Mouse (Mus musculus) thymus, adult 2 months (tissue): ENCODE results near the gene Rims4. TPM values are rescaled to one million over a fixed set of nuclear protein-coding genes. Genes with fewer than 3 reads are reported as not detected.

ENCODE experiments used
- DNase-seq: peaks from one replicate; pipeline ENCODE4 v3.0.0; 2021
- H3K27ac ChIP-seq: fragments of 200-500 bp; 2 replicates; pipeline ENCODE4 v1.5.1; 2012; ENCODE audit warnings: low read length, control low read depth; ENCODE audit not compliant: control insufficient read depth, insufficient read depth
- H3K27me3 ChIP-seq: fragments of 200-500 bp; 2 replicates; pipeline ENCODE4 v1.6.1; 2012; ENCODE audit warnings: mild to moderate bottlenecking, low read length, moderate library complexity, mixed read lengths; ENCODE audit not compliant: control insufficient read depth, insufficient read depth
- H3K36me3 ChIP-seq: fragments of 200-500 bp; 2 replicates; pipeline ENCODE4 v1.6.1; 2012; ENCODE audit warnings: mild to moderate bottlenecking, low read length, moderate library complexity; ENCODE audit not compliant: control insufficient read depth, insufficient read depth
- H3K4me1 ChIP-seq: fragments of 200-500 bp; replicated peaks from 2 replicates; pipeline ENCODE4 v1.6.1; 2012; ENCODE audit warnings: low read length; ENCODE audit not compliant: control insufficient read depth, insufficient read depth
- H3K4me3 ChIP-seq: fragments of 200-500 bp; 2 replicates; pipeline ENCODE4 v1.5.1; 2012; ENCODE audit warnings: mild to moderate bottlenecking, low read length, control low read depth, moderate library complexity; ENCODE audit not compliant: control insufficient read depth, insufficient read depth
- CTCF ChIP-seq: fragments of 200-500 bp; IDR thresholded peaks from 2 replicates; pipeline ENCODE4 v1.5.1; 2012; ENCODE audit warnings: mild to moderate bottlenecking, control low read depth, low read length, moderate library complexity, borderline replicate concordance; ENCODE audit not compliant: control insufficient read depth, poor library complexity, insufficient read depth; ENCODE audit errors: extremely low read depth
- POLR2A ChIP-seq: fragments of 200-500 bp; IDR thresholded peaks from 2 replicates; pipeline ENCODE4 v1.6.1; 2012; ENCODE audit warnings: mild to moderate bottlenecking, low read length, control low read depth, moderate library complexity; ENCODE audit not compliant: control insufficient read depth, poor library complexity, insufficient read depth; ENCODE audit errors: extremely low read depth
- WGBS: fragments of 180-500 bp; shearing (Covaris S2); methylation state at CpG from one replicate; pipeline ENCODE4 v1.1.7; 2018; 5-methylcytosine and 5-hydroxymethylcytosine counted together
- polyA plus RNA-seq: library from polyadenylated mRNA; depleted of rRNA; stranded (reverse); fragments of >200 nt; gene quantifications from 2 replicates; pipeline ENCODE4 v1.2.3, GENCODE M21; 2012

The Rims4 gene
- polyA plus RNA-seq, 1 experiment: 0.04 TPM

GRCm38 (mm10) chr2:163924531-163924930 is 6.0 kb upstream of the Rims4 start:
- 67% methylated on average over 3 of the region's 3 CpGs for whole genome bisulfite sequencing
- Histone ChIP-seq H3K4me3 (no peak overlapping the region), H3K4me1 (no peaks in the 10 kb centered on the region), H3K27ac (no peak overlapping the region), H3K36me3 (no peaks in the 10 kb centered on the region), H3K27me3 (no peaks in the 10 kb centered on the region; the same call in 1 of the 2 replicates)
- TF ChIP-seq POLR2A (no peak), CTCF (no peak)
- no peak for DNase-seq

- 0 out of 2 replicates have a peak, but pooled peaks cover 3% of the 10 kb centered on the region for H3K4me1 ChIP-seq
- H3K27ac ChIP-seq: no peak overlapping the region
- WGBS: 82% methylated on average over 9 of the region's 9 CpGs
Measured at GRCm38 (mm10) chr2:163923113-163923512, 4.6 kb upstream of the Rims4 start.

DNA sequence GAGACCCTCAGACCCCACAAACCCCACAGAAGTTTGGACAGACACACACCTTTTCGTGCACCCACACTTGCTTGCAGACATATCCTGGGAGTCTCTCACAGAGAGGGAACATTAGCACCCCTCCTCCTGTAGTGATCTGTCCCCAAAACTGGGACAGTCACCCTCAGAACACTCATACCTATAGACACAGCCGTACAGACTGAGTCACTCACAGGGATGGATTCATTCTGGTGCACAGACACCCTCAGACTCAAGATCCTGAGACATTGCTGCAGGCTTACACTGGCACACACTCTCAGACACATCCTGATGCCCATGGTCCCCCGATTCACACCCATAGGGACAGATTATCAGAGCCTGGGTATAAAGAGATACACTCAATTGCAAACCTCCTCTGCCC is 1.1 kb upstream of the Rims4 start:
- Histone ChIP-seq H3K4me3 (no peak overlapping the region), H3K27me3 (peaks cover 15% of the 10 kb centered on the region), H3K4me1 (0 out of 2 replicates have a peak, but pooled peaks cover 3% of the 10 kb centered on the region), H3K36me3 (no peaks in the 10 kb centered on the region), H3K27ac (no peak overlapping the region)
- 73% methylated on average over 3 of the region's 3 CpGs for WGBS
- DNase-seq: no peak
- no peak for TF ChIP-seq CTCF
- TF ChIP-seq POLR2A: no peak

More at GRCm38 (mm10) chr2:163923113-163923512, 4.6 kb upstream of the Rims4 start:
- Histone ChIP-seq H3K4me3 (no peak overlapping the region), H3K36me3 (no peaks in the 10 kb centered on the region), H3K27me3 (peaks cover 12% of the 10 kb centered on the region)
- TF ChIP-seq POLR2A: no peak
- no peak for TF ChIP-seq CTCF
- DNase-seq: no peak

- 0 out of 2 replicates have a peak, but pooled peaks cover 3% of the 10 kb centered on the region for H3K4me1 ChIP-seq
- WGBS: 82% methylated on average over 7 of the region's 7 CpGs
- TF ChIP-seq CTCF: no peak
- no peak for TF ChIP-seq POLR2A
- H3K4me3 ChIP-seq: no peak overlapping the region
- H3K27ac ChIP-seq: no peak overlapping the region
- DNase-seq: no peak
- H3K27me3 ChIP-seq: peaks cover 15% of the 10 kb centered on the region
- no peaks in the 10 kb centered on the region for H3K36me3 ChIP-seq
Measured at GRCm38 (mm10) chr2:163916703-163917102, 1.8 kb downstream of the Rims4 start.

- 0 out of 2 replicates have a peak, but pooled peaks cover 3% of the 10 kb centered on the region for H3K4me1 ChIP-seq
- H3K27ac ChIP-seq: no peak overlapping the region
- no peaks in the 10 kb centered on the region for H3K36me3 ChIP-seq
- WGBS: 73% methylated on average over 9 of the region's 9 CpGs
- H3K4me3 ChIP-seq: no peak overlapping the region
- DNase-seq: no peak
- H3K27me3 ChIP-seq: peaks cover 15% of the 10 kb centered on the region
- TF ChIP-seq POLR2A: no peak
- no peak for TF ChIP-seq CTCF
Measured at GRCm38 (mm10) chr2:163915294-163915791, 3.1 kb downstream of the Rims4 start.

DNA sequence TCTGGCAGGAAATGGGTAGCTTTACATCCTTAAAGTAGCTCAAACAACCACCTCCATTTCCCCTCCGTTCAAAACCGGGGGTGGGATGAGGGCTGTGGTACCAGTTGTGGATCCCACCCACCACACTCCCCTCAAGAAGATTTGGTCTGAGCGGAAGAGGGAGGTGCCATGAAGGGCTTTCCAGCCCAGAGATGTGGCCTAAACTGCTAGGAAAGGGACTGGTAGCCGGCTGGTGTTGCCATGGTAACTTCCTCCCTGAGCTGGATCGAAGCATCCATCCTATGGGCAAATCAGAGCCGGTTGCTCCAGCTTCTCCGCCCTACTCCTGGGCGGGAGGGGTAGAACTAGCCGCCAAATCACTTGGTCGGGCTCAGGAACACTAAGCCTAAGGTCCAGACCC is 4.4 kb downstream of the Rims4 start:
- TF ChIP-seq CTCF (no peak), POLR2A (no peak)
- DNase-seq: no peak
- peaks cover 11% of the 10 kb centered on the region for H3K27me3 ChIP-seq
- H3K27ac ChIP-seq: no peak overlapping the region
- 0 out of 2 replicates have a peak, but pooled peaks cover 3% of the 10 kb centered on the region for H3K4me1 ChIP-seq
- H3K36me3 ChIP-seq: no peaks in the 10 kb centered on the region
- WGBS: 9% methylated on average over 10 of the region's 10 CpGs
- no peak overlapping the region for H3K4me3 ChIP-seq
